Mouse (Mus musculus) forebrain, postnatal 0 days (tissue): ENCODE data around the gene Gstcd. TPM values are rescaled to one million over a fixed set of nuclear protein-coding genes. Genes with fewer than 3 reads are reported as not detected.

Experiments used
- ATAC-seq: fragments of 200-750 bp; cut with Nextera tagmentation; 2 replicates; pipeline ENCODE4 v1.8.0; 2017; ENCODE audit warnings: mild to moderate bottlenecking, moderate library complexity
- DNase-seq: peaks from one replicate; pipeline ENCODE4 v3.0.0-alpha.2; 2015
- H3K27ac ChIP-seq: fragments of 300-500 bp; sonication (generic); 2 replicates; pipeline ENCODE4 v1.5.1; 2014; ENCODE audit warnings: low read depth, mild to moderate bottlenecking, antibody characterized with exemption, low read length, moderate library complexity, mixed read lengths
- H3K27me3 ChIP-seq: fragments of 300-500 bp; sonication (generic); 2 replicates; pipeline ENCODE4 v1.6.1; 2014; ENCODE audit warnings: mild to moderate bottlenecking, low read length, mixed read lengths; ENCODE audit not compliant: insufficient read depth
- H3K36me3 ChIP-seq: fragments of 300-500 bp; sonication (generic); 2 replicates; pipeline ENCODE4 v1.6.1; 2014; ENCODE audit warnings: mild to moderate bottlenecking, moderate library complexity; ENCODE audit not compliant: insufficient read depth
- H3K4me1 ChIP-seq: fragments of 300-500 bp; sonication (generic); 2 replicates; pipeline ENCODE4 v1.6.1; 2014; ENCODE audit warnings: antibody characterized with exemption; ENCODE audit not compliant: insufficient read depth
- H3K4me2 ChIP-seq: fragments of 300-500 bp; sonication (generic); 2 replicates; pipeline ENCODE4 v1.6.1; 2014; ENCODE audit warnings: low read depth, mild to moderate bottlenecking, moderate library complexity
- H3K4me3 ChIP-seq: fragments of 300-500 bp; sonication (generic); 2 replicates; pipeline ENCODE4 v1.5.1; 2014; ENCODE audit warnings: low read depth, low read length, mixed read lengths
- H3K9ac ChIP-seq: fragments of 300-500 bp; sonication (generic); 2 replicates; pipeline ENCODE4 v1.6.1; 2014; ENCODE audit warnings: mild to moderate bottlenecking
- H3K9me3 ChIP-seq: fragments of 300-500 bp; sonication (generic); 2 replicates; pipeline ENCODE4 v1.6.1; 2016; ENCODE audit warnings: low read length
- CTCF ChIP-seq: sonication (generic); IDR thresholded peaks from 2 replicates; pipeline ENCODE4 v1.5.1; 2016; ENCODE audit warnings: antibody characterized with exemption, control low read depth, low read depth
- WGBS: fragments of 180-500 bp; shearing (Covaris S2); extraction: QIAGEN DNeasy Blood & Tissue Kit; methylation state at CpG from one replicate; pipeline ENCODE4 v1.1.7; 2014; 5-methylcytosine and 5-hydroxymethylcytosine counted together
- polyA plus RNA-seq: library from polyadenylated mRNA; unstranded; fragments of >200 nt; fragmentation: Nextera tagmentation; extraction: Ambion mirVana; gene quantifications from 2 replicates; pipeline ENCODE4 v1.2.1, GENCODE M21; 2015
- total RNA-seq: library from RNA; depleted of rRNA; stranded (reverse); fragments of >200 nt; gene quantifications from 2 replicates; pipeline ENCODE4 v1.2.3, GENCODE M21; 2014

The Gstcd gene
- total and polyA plus RNA-seq, 2 experiments from 2014 or later, result 2.1 to 9.5 TPM

DNA sequence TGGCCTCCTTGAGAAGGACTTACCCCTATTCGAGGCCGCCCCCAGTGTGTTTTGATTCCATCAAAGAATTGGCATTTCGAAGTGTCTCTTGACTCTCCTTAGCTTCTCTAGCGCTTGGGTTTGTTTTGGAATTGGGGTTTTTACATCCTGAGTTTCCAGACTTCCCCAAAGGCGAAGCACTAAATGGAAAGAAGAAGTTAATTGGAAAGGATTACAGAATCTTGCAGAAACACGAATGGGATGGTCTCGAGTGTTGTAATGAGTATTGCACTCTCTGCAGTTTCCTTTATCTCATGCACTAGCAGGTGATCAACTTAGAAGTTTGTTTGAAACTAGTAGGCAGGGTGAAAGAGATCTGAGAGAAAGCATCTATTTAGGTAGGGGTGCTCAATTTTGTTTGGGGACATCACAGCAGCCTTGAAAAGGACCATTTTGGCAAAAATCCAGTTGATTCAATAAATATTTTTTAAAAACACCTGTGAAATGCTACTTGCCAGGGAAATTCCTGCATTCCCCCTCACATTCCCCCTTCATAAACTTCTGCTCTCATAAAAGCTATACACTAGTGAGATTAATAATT, 531 bp upstream of the Gstcd start:
- Histone ChIP-seq H3K36me3 (no peaks in the 10 kb centered on the region), H3K9me3 (no peaks in the 10 kb centered on the region), H3K27me3 (no peaks in the 10 kb centered on the region), H3K4me3 (peak overlapping the region; percentile 85), H3K9ac (peak overlapping the region; percentile 83), H3K4me1 (peaks cover 15% of the 10 kb centered on the region), H3K4me2 (peak overlapping the region; percentile 54), H3K27ac (peak overlapping the region; percentile 90)
- under 1% methylated on average over 7 of the region's 7 CpGs for WGBS
- DNase-seq, result no peak
- no peak for ATAC-seq
- TF ChIP-seq CTCF, result no peak

DNA sequence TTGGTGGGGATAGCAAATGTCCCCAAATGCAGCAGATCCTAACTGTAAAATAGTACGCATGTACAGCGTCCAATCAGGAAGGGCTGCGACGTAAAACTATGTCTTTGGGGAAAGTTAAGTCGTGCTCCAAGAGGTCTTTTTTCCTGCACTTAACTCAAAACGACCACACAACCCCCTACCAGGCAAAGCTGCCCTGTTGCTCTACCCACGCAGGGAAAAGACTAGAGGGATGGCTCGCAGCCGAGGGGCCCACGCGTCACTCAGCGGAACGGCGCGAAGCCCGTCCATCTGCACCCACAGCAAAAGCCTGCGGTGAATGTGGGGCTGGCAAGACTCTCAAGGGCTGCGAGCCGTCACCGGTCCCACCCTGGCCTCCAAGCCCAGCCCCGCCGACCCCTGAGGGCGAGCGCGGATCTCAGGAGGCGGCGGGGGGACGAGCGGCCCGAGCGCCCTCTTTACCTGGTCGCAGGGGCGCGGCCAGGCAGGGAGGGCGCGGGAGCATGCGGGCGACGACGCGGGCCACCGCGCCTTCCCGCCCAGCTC, 641 bp downstream of the Gstcd start:
- H3K27ac ChIP-seq, result peak overlapping the region; percentile 90
- no peak for TF ChIP-seq CTCF
- H3K9ac ChIP-seq, result peak overlapping the region; percentile 83
- no peaks in the 10 kb centered on the region for H3K9me3 ChIP-seq
- H3K4me1 ChIP-seq, result peaks cover 15% of the 10 kb centered on the region
- under 1% methylated on average over 39 of the region's 44 CpGs for WGBS
- no peak for DNase-seq
- H3K36me3 ChIP-seq, result no peaks in the 10 kb centered on the region
- peak overlapping the region; percentile 53 for H3K4me2 ChIP-seq
- H3K27me3 ChIP-seq, result no peaks in the 10 kb centered on the region
- ATAC-seq, result peak; percentile 58
- peak overlapping the region; percentile 85 for H3K4me3 ChIP-seq

DNA sequence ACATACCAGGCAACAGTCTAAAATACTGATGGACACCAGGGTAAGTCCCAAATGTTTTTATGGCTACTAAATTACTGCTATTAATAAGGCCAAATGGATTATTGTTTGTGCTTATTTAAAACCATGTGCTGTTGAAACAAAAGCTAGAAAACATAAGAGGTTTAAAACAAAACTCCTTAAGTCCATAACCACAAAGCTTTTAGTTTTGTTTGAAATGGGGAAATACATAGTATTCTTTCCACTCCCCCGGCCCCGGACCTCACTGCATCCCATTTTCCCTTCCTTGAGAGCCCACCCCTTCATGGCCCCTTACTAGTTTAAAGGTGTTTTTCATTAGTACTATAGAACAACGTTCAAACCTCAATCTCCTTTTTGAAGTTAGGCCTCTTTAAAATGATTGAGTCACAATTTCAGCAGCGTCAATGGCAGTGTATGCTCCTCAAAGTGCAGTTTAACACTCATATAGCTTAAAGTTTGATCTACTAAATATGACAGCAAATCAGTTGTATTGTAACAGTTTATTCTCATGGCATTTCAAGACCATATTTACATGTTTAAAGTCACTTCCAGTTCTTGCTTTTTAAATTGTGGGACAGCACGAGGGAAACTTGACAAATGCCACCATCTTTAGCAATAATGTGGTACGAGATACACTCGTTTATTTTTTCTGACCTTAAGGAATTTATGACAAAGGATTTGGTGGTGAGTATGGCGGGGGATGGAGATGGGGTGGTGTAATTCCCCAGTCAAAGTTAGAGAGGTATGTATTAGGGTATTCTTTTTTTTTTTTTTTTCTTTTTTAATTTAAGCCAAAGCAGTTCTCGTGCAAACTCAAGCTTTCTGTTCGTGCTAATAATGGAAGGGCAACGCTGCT, 1.3 kb downstream of the Gstcd start:
- no peak for TF ChIP-seq CTCF
- Histone ChIP-seq H3K9ac (peak overlapping the region; percentile 83; the same call in 1 of the 2 replicates), H3K36me3 (no peaks in the 10 kb centered on the region), H3K4me3 (peak overlapping the region; percentile 85), H3K4me1 (peaks cover 15% of the 10 kb centered on the region), H3K9me3 (no peaks in the 10 kb centered on the region), H3K27me3 (no peaks in the 10 kb centered on the region), H3K4me2 (peak overlapping the region; percentile 53), H3K27ac (no peak overlapping the region)
- ATAC-seq (no peak), DNase-seq (no peak)
- 3% methylated on average over 11 of the region's 11 CpGs for WGBS

GRCm38 (mm10) chr3:133085858-133086257, 6.0 kb downstream of the Gstcd start:
- WGBS, result 62% methylated on average over 3 of the region's 3 CpGs
- TF ChIP-seq CTCF, result peak; percentile 60

GRCm38 (mm10) chr3:133082736-133083135, 9.1 kb downstream of the Gstcd start:
- Histone ChIP-seq H3K4me1 (no peaks in the 10 kb centered on the region), H3K27ac (no peak overlapping the region), H3K9ac (no peak overlapping the region), H3K9me3 (no peaks in the 10 kb centered on the region), H3K36me3 (peaks cover 24% of the 10 kb centered on the region), H3K4me3 (no peak overlapping the region), H3K27me3 (no peaks in the 10 kb centered on the region), H3K4me2 (no peak overlapping the region)
- DNase-seq (no peak), ATAC-seq (no peak)
- no peak for TF ChIP-seq CTCF
- 89% methylated on average over 5 of the region's 5 CpGs for WGBS

More at GRCm38 (mm10) chr3:133085858-133086257, 6.0 kb downstream of the Gstcd start:
- H3K27ac ChIP-seq, result no peak overlapping the region
- H3K9me3 ChIP-seq, result no peaks in the 10 kb centered on the region
- peaks cover 24% of the 10 kb centered on the region for H3K36me3 ChIP-seq
- no peak overlapping the region for H3K9ac ChIP-seq
- peaks cover 5% of the 10 kb centered on the region; the same call in 1 of the 2 replicates for H3K4me1 ChIP-seq
- H3K4me3 ChIP-seq, result no peak overlapping the region
- ATAC-seq (peak; percentile 90), DNase-seq (peak; percentile 59)
- H3K27me3 ChIP-seq, result no peaks in the 10 kb centered on the region
- H3K4me2 ChIP-seq, result no peak overlapping the region

- Histone ChIP-seq H3K36me3 (peaks cover 4% of the 10 kb centered on the region; the same call in 1 of the 2 replicates), H3K9ac (no peak overlapping the region), H3K27me3 (no peaks in the 10 kb centered on the region), H3K9me3 (no peaks in the 10 kb centered on the region), H3K4me3 (no peak overlapping the region), H3K4me1 (no peaks in the 10 kb centered on the region), H3K27ac (no peak overlapping the region), H3K4me2 (no peak overlapping the region)
- no peak for DNase-seq
- no peak for TF ChIP-seq CTCF
- ATAC-seq, result no peak
- WGBS, result 92% methylated on average over 10 of the region's 10 CpGs
Observed at GRCm38 (mm10) chr3:133075560-133075959, 16.3 kb downstream of the Gstcd start.

DNA sequence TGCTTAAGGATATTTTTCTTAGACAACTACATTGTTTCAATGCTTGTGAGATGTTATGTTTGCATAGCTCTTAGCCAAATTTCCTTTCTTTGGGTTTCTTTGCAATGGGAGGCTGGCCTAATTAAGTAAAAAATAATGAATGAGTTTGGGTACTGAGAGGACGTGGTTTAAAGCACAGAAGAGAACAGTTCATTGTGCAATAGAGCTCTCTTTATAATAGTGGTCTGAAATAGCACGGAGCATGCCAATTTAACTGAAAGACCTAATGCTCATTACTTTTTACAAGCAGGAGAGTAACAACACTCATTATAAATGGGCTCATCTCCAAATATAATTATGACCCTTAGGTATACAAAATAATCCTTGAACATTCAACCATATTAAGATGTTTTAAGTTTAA, 39.8 kb downstream of the Gstcd start:
- Histone ChIP-seq H3K27ac (no peak overlapping the region), H3K4me1 (no peaks in the 10 kb centered on the region), H3K27me3 (no peaks in the 10 kb centered on the region), H3K4me3 (no peak overlapping the region), H3K4me2 (no peak overlapping the region), H3K9me3 (no peaks in the 10 kb centered on the region), H3K9ac (no peak overlapping the region), H3K36me3 (no peaks in the 10 kb centered on the region)
- no peak for DNase-seq
- whole genome bisulfite sequencing, result 8% methylated on average over 2 of the region's 2 CpGs
- TF ChIP-seq CTCF, result no peak
- ATAC-seq, result no peak
